ENCODE assay signal across 10 mouse cellular contexts in genomic region chr8:57435768-57436436, GRCm38 (mm10). TPM values are rescaled to one million over a fixed set of nuclear protein-coding genes. Genes with fewer than 3 reads are reported as not detected.
A peak's percentile ranks its signal among the peaks of the same experiment; 100 is the strongest.
DNase-seq lines count a peak whose midpoint lies in the region; ATAC-seq and TF ChIP-seq lines count a peak whose summit lies in the region.
"Had no signal": no experiment of that assay in that cellular context is flagged by ENCODE, and none has a peak within 500 bp of the region (broad histone marks: within the 10 kb centered on the region; RNA-seq: fewer than 3 reads in every experiment).

No protein-coding gene starts in this region.

- DNase-seq in kidney, adult 2 months: peak; percentile 29
- DNase-seq in kidney, adult 18-20 months: no peak
- peak; percentile 8 for DNase-seq in Muller cell, postnatal 12 days (ENCODE audit: inconsistent ontology term)
- peak; percentile 31 to 38 for DNase-seq in layer of hippocampus, postnatal 36 days
- peak; percentile 74 to 81 for DNase-seq in right cerebral cortex, adult 2 months (ENCODE audit: low spot score in 2 of 2)
- no peak for DNase-seq in T-cell, adult 2 months (ENCODE audit: low spot score)

- no peak for TF ChIP-seq CTCF in kidney, adult 2 months (conservative IDR thresholded peaks at IDR 0.05; ENCODE audit: insufficient read depth, insufficient read length, low read depth, low read length)

- no peak overlapping the region for H3K27ac ChIP-seq in kidney, adult 2 months (ENCODE audit: insufficient read depth, low read depth, low read length)
- no peak overlapping the region for H3K27ac ChIP-seq in intestine, embryonic 15.5 days

- H3K9me3 ChIP-seq in intestine, embryonic 15.5 days: no peaks in the 10 kb centered on the region

- no peak overlapping the region for H3K4me3 ChIP-seq in kidney, adult 2 months (ENCODE audit: insufficient read depth, low read depth, low read length)
- H3K4me3 ChIP-seq in intestine, embryonic 15.5 days (replicated peaks): no peak overlapping the region

- WGBS in kidney, adult 2 months: 45% methylated on average over 18 of the region's 18 CpGs
- WGBS in intestine, embryonic 15.5 days: 58% methylated on average over 18 of the region's 18 CpGs

- H3K4me2 ChIP-seq in intestine, embryonic 15.5 days (replicated peaks): no peak overlapping the region

- H3K36me3 ChIP-seq in kidney, adult 2 months (ENCODE audit: control insufficient read depth, insufficient read depth, low read length): no peaks in the 10 kb centered on the region
- H3K36me3 ChIP-seq in intestine, embryonic 15.5 days: no peaks in the 10 kb centered on the region

- peak; percentile 87 for ATAC-seq in common myeloid progenitor, adult 5-6 weeks (replicated peaks; ENCODE audit: low read depth, poor library complexity, severe bottlenecking)
- ATAC-seq in intestine, embryonic 15.5 days: no peak

- H3K9ac ChIP-seq in intestine, embryonic 15.5 days: no peak overlapping the region

- H3K27me3 ChIP-seq in kidney, adult 2 months (replicated peaks; ENCODE audit: control insufficient read depth, insufficient read depth, low read length): no peaks in the 10 kb centered on the region
- H3K27me3 ChIP-seq in intestine, embryonic 15.5 days (replicated peaks): no peaks in the 10 kb centered on the region

- TF ChIP-seq POLR2A in kidney, adult 2 months (IDR thresholded peaks at IDR 0.05; ENCODE audit: low read depth, low read length): no peak

- H3K4me1 ChIP-seq in kidney, adult 2 months (ENCODE audit: control insufficient read depth, insufficient read depth, low read length): no peaks in the 10 kb centered on the region; the same call in 1 of the 2 replicates
- H3K4me1 ChIP-seq in intestine, embryonic 15.5 days (replicated peaks): no peaks in the 10 kb centered on the region

RNA-seq across cellular contexts. Expression of gene Scrg1, which starts 19.8 kb away (rescaled TPM):
- 0.68 and 1.2 TPM in 2 replicates for polyA plus RNA-seq in kidney, adult 2 months (2012; rRNA removed)
- not detected in 2 replicates for total RNA-seq in common myeloid progenitor, adult 5-6 weeks (2017)
- 10 to 100 TPM; 60.1 to 68.7 TPM for total RNA-seq in layer of hippocampus, postnatal 36 days (2021)
- polyA plus RNA-seq in intestine, embryonic 15.5 days (2015; fragmentation: Nextera tagmentation; extraction: Ambion mirVana): 0.21 and 0.25 TPM in 2 replicates
- total RNA-seq: MEL had no signal
- polyA plus RNA-seq: gonadal fat pad, adult 2 months had no signal

RNA-seq across cellular contexts. Expression of gene Sap30, which starts 51.8 kb away (rescaled TPM):
- 26.6 and 35.1 TPM in 2 replicates for polyA plus RNA-seq in kidney, adult 2 months (2012; rRNA removed)
- total RNA-seq in common myeloid progenitor, adult 5-6 weeks (2017): 68.9 and 70.1 TPM in 2 replicates
- total RNA-seq in layer of hippocampus, postnatal 36 days (2021): 10 to 100 TPM; 12.1 to 13.6 TPM
- 29.2 and 37.7 TPM in 2 replicates for polyA plus RNA-seq in intestine, embryonic 15.5 days (2015; fragmentation: Nextera tagmentation; extraction: Ambion mirVana)

Comparison
In these comparisons a context has a peak if more than half of its experiments do, and no peak if none do; other contexts are left out.
1. DNase-seq: peak in kidney, adult 2 months (single experiment), Muller cell, postnatal 12 days (single experiment), layer of hippocampus, postnatal 36 days (2 of 2) and right cerebral cortex, adult 2 months (2 of 2); none in kidney, adult 18-20 months (single experiment) and T-cell, adult 2 months (single experiment).
2. RNA of gene Scrg1, which starts 19.8 kb away (total RNA-seq): 60.1 to 68.7 TPM in layer of hippocampus, postnatal 36 days; not detected in common myeloid progenitor, adult 5-6 weeks; every median in the first group is over 10 times any median in the second.